Mouse (Mus musculus) layer of hippocampus, adult 18-20 months (tissue): Measurements from ENCODE around the gene Gm1113. TPM values are rescaled to one million over a fixed set of nuclear protein-coding genes. Genes with fewer than 3 reads are reported as not detected.
A peak's percentile ranks its signal among the peaks of the same experiment; 100 is the strongest.

ENCODE experiments used
- DNase-seq, 2 experiments: peaks; one replicate each; pipeline ENCODE4 v3.0.0; 2022; ENCODE audit warnings: low spot score in 2 of 2
- total RNA-seq, 2 experiments: library from RNA; stranded (reverse); gene quantifications; 2 replicates each; pipeline ENCODE4 v1.2.3; 2021

Gene Gm1113
- total RNA-seq, 2 experiments from 2014 or later: not detected

GRCm38 (mm10) chr9:35482014-35482898 lies 35.8 kb downstream of the Gm1113 start:
- DNase-seq: no peak

DNA sequence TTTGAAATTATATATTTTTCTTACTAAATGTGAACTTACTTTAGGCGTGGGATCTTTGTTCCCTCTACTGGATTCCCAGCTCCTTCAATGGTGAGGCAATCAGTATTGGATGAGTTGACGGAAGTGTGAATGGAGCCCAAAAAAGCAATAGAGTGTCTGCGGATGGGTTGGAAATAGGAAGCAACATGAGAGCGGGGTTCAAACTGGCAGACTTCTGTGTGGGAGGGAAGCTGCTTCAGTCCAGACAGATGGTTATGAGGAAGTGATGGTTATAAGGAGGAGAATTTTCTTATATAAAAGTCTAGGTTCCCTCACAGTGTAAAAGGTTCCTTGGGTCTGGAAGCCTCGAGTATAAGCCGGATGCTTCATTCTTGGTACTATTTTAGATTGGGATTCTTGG lies 38.6 kb downstream of the Gm1113 start:
- DNase-seq: peak in 1 of 2 experiments; percentile 26

DNA sequence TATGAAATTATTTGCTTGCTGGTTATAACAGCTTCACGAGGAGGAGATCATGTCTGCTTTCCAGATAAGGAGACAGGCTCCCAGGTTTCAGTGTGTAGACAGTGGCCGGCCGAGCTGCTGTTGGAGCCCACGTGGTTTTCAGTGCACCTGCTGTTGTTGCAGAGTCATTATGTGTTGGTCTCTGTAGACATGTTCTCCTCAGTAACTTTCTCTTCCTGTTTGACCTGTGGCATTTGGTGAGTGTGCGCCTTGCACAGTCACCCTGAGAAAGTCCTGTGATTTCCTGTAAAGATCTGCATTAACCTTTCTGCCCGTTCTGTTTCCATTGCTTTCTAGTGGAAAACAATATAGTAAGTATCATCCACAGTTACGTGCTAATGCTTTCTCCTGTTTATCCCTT lies 42.7 kb downstream of the Gm1113 start:
- no peak for DNase-seq

DNA sequence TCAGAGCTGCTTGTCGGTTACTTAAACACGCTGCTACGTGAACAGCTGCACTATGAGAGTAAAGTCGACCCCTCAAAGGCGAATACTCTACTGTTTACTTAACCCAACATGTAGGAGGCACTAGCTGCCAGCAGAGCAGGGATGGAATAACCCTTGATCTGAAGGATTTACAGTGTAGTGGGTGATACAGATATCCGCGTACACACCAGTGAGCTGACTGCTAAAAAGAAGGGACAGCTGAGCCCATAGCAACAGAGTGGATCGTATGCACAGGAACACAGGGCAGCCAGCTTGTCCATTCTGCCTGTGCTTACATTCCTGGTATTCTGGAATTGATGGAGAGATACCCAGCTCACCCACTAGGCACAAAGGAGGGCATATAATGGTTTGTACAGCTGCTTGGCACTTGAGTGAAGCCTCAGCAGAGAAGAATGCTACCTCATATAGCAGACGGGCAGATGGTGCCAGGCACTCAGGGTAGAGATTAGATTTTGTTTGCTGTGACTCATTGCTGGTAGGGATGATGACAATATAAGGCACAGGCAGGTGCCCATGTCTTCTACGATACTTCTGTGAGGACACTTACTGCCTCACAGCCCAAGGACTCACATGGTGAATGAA lies 43.9 kb downstream of the Gm1113 start:
- DNase-seq: no peak

DNA sequence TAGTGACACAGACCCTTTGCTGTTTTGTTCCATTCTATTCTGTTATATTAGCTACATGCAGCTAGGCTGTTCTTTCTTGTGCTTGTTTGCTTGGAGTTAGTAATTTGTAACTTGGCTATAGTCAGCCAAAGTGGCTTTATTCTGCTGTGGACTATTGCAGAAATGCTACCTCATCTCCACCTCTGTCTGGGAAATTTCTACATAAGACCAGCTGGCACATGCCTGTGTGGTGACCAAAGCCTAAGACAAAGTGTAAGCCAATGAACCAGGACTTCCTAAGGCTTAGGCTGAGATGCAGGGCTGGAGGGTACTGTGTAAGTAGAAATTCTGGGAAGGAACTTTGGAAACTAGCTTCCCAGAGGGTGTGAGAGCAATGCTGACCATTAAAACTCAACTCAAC lies 49.2 kb downstream of the Gm1113 start:
- DNase-seq: no peak

GRCm38 (mm10) chr9:35467264-35467817 lies 50.7 kb downstream of the Gm1113 start:
- no peak for DNase-seq

DNA sequence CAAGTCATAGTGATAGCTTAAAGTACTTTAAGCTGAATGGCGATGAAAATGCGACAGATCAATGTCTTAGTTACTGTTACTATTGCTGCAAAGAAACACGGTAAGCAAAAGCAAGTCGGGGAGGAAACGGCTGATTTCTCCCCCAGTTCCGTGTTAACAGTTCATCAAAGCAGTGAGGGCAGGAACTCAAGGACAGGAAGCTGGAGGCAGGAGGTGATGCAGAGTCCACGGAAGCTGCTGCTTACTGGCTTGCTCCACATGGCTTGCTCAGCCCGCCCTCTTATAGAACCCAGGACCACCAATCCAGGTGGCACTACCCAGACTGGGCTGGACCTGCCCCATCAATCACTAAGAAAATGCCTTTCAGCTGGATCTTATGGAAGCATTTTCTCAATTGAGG lies 58.5 kb downstream of the Gm1113 start:
- no peak for DNase-seq

Other genes starting within 250 kb of the Gm1113 start
- 10 to 100 TPM; 11.2 to 11.9 TPM for gene Cdon, start 97.1 kb downstream of the Gm1113 start, total RNA-seq
- 10 to 100 TPM; 15.6 to 15.9 TPM for gene Ddx25, start 40.3 kb upstream of the Gm1113 start, total RNA-seq
- gene Pus3, start 40.3 kb upstream of the Gm1113 start, total RNA-seq: 10 to 100 TPM; 11.3 to 12.1 TPM
- gene Pate2, start 52.0 kb upstream of the Gm1113 start, total RNA-seq: 1 to 10 TPM in 1 of 2 experiments, under 1 TPM in 1; 0.58 to 1.5 TPM
- 10 to 100 TPM; 14.8 to 15.3 TPM for gene Hyls1, start 52.1 kb upstream of the Gm1113 start, total RNA-seq
- not detected for gene Pate4, start 93.7 kb upstream of the Gm1113 start, total RNA-seq
- not detected for gene Pate3, start 129.9 kb upstream of the Gm1113 start, total RNA-seq
- not detected for gene Pate1, start 169.1 kb upstream of the Gm1113 start, total RNA-seq
- gene Gm17677, start 222.8 kb upstream of the Gm1113 start, total RNA-seq: not detected